8 mouse cellular contexts compared by ENCODE assay signal in the genomic region with DNA sequence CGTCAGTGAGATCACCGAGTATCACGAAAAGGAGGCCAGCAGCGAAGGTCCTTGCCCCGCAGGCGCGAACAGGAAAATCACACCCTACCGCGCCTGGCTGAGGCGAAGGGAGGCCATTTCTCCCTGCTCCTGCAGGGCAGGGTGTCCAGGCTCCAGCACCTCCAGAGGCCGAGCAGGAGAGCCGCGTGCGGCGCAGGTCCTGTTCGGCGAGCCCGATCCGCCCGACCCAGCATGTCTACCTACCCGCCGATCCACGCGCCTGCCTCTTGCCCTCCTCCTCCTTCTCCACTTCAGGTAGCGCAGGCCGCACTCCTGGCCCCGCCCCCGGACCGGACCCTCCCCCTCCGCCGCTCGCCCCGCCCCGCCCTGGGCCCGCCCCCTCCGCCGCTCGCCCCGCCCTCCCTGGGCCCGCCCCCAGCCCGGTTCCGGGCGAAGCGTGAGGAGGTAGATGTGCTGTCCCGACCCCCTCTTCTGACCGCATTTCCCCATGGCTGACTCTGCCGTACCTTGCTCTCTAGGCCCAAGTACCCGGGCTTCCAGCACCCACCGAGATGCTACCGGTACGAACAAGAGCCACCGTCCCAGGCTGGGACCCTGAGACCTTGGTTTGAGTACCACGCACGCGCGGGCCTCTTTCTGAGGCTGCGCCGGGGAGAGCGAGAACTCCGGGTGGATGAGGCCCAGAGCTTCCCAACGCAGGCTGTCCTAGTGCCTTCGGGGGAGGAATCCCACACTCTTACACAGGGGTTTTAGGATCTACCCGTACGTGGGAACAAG. TPM values are rescaled to one million over a fixed set of nuclear protein-coding genes. Genes with fewer than 3 reads are reported as not detected.
DNase-seq lines count a peak whose midpoint lies in the region; ATAC-seq lines count a peak whose summit lies in the region.

A gene (plus strand): TSS at position 73 of the 777 bp plus-strand sequence.
A gene (minus strand): TSS at position 588 of the 777 bp plus-strand sequence.

- WGBS in heart, embryonic 14.5 days = under 1% methylated on average over 64 of the region's 64 CpGs
- under 1% methylated on average over 52 of the region's 64 CpGs for WGBS in liver, embryonic 13.5 days (ENCODE audit: insufficient replicate concordance)
- WGBS in stomach, embryonic 16.5 days = under 1% methylated on average over 60 of the region's 64 CpGs

- H3K9me3 ChIP-seq in heart, embryonic 14.5 days (ENCODE audit: control insufficient read depth, low read length) = no peaks in the 10 kb centered on the region
- H3K9me3 ChIP-seq in liver, embryonic 13.5 days (replicated peaks) = no peaks in the 10 kb centered on the region
- H3K9me3 ChIP-seq in stomach, embryonic 16.5 days (replicated peaks; ENCODE audit: control insufficient read depth, low read length) = no peaks in the 10 kb centered on the region

- ATAC-seq in CD4-positive, CD25-positive, alpha-beta regulatory T cell, adult 4 months = peak; percentile 89
- peak; percentile 93 for ATAC-seq in heart, embryonic 14.5 days (ENCODE audit: insufficient number of reproducible peaks, insufficient read depth, low FRiP score, low read depth)
- ATAC-seq in liver, embryonic 13.5 days (ENCODE audit: low read depth) = peak; percentile 95
- ATAC-seq in stomach, embryonic 16.5 days (ENCODE audit: insufficient read depth, low FRiP score) = peak; percentile 96

- H3K36me3 ChIP-seq in heart, embryonic 14.5 days (ENCODE audit: control insufficient read depth, insufficient read depth, low read length) = peaks cover 25% of the 10 kb centered on the region
- H3K36me3 ChIP-seq in liver, embryonic 13.5 days = peaks cover 13% of the 10 kb centered on the region
- peaks cover 3% of the 10 kb centered on the region; the same call in 1 of the 2 replicates for H3K36me3 ChIP-seq in stomach, embryonic 16.5 days (ENCODE audit: control insufficient read depth, insufficient read depth, low read length)

- H3K4me3 ChIP-seq in heart, embryonic 14.5 days (ENCODE audit: control insufficient read depth in 1 of 2, insufficient read depth in 1 of 2, low read depth in 1 of 2, low read length in 2 of 2) = peak within 1 kb of the TSS; percentile 80 to 99
- H3K4me3 ChIP-seq in liver, embryonic 13.5 days (replicated peaks) = peak within 1 kb of the TSS; percentile 73
- H3K4me3 ChIP-seq in stomach, embryonic 16.5 days (replicated peaks; ENCODE audit: low read length) = peak within 1 kb of the TSS; percentile 70

- H3K4me2 ChIP-seq in heart, embryonic 14.5 days (ENCODE audit: low read length) = peak within 1 kb of the TSS; percentile 80
- H3K4me2 ChIP-seq in liver, embryonic 13.5 days = peak within 1 kb of the TSS; percentile 84
- H3K4me2 ChIP-seq in stomach, embryonic 16.5 days (ENCODE audit: low read depth, low read length) = peak within 1 kb of the TSS; percentile 88

- DNase-seq in c-Kit-negative CD71-positive TER-119-positive erythroid progenitor cells, embryonic 14.5 days (ENCODE audit: low read depth, low spot score) = peak; percentile 52
- peak; percentile 48 for DNase-seq in fibroblast of lung, adult 2 months (ENCODE audit: low read depth)
- DNase-seq in kidney, postnatal 14 days = peak; percentile 92
- peak; percentile 79 for DNase-seq in liver, embryonic 13.5 days
- peak; percentile 92 for DNase-seq in neural tube, embryonic 10.5 days (ENCODE audit: extremely low spot score, low spot score)

- H3K9ac ChIP-seq in heart, embryonic 14.5 days (ENCODE audit: low read length) = peak within 1 kb of the TSS; percentile 89
- peak within 1 kb of the TSS; percentile 81 for H3K9ac ChIP-seq in liver, embryonic 13.5 days
- H3K9ac ChIP-seq in stomach, embryonic 16.5 days (ENCODE audit: low read length) = peak within 1 kb of the TSS; percentile 90

- H3K4me1 ChIP-seq in heart, embryonic 14.5 days (ENCODE audit: control insufficient read depth in 2 of 2, insufficient read depth in 2 of 2, low read length in 2 of 2) = no peaks in the 10 kb centered on the region
- H3K4me1 ChIP-seq in liver, embryonic 13.5 days (replicated peaks) = peaks cover 16% of the 10 kb centered on the region
- H3K4me1 ChIP-seq in stomach, embryonic 16.5 days (ENCODE audit: control insufficient read depth, insufficient read depth, low read length) = 0 out of 2 replicates have a peak, but pooled peaks cover 3% of the 10 kb centered on the region

- H3K27ac ChIP-seq in heart, embryonic 14.5 days (replicated peaks in 1 of 2; ENCODE audit: control insufficient read depth in 1 of 2, insufficient read depth in 1 of 2, low read depth in 2 of 2, low read length in 2 of 2) = peak within 1 kb of the TSS; percentile 77 to 91
- peak within 1 kb of the TSS; percentile 76 for H3K27ac ChIP-seq in liver, embryonic 13.5 days
- peak within 1 kb of the TSS; percentile 91 for H3K27ac ChIP-seq in stomach, embryonic 16.5 days (ENCODE audit: low read length)

- H3K27me3 ChIP-seq in heart, embryonic 14.5 days (ENCODE audit: control insufficient read depth, insufficient read depth, low read length) = no peaks in the 10 kb centered on the region
- no peaks in the 10 kb centered on the region for H3K27me3 ChIP-seq in liver, embryonic 13.5 days
- no peaks in the 10 kb centered on the region for H3K27me3 ChIP-seq in stomach, embryonic 16.5 days (ENCODE audit: control insufficient read depth, insufficient read depth, low read length)

RNA-seq across cellular contexts. Expression of the first gene that starts in this region (rescaled TPM):
- polyA plus RNA-seq in CD4-positive, CD25-positive, alpha-beta regulatory T cell, adult 4 months (2017; shearing (Covaris generic)) = 10 to 100 TPM; 37.7 to 52.2 TPM
- 14.8 and 15.5 TPM in 2 replicates for polyA plus RNA-seq in heart, embryonic 14.5 days (2014; fragmentation: Nextera tagmentation; extraction: Ambion mirVana)
- 5.7 and 8.1 TPM in 2 replicates for polyA plus RNA-seq in liver, embryonic 13.5 days (2015; fragmentation: Nextera tagmentation; extraction: Ambion mirVana)
- polyA plus RNA-seq in stomach, embryonic 16.5 days (2015; fragmentation: Nextera tagmentation; extraction: Ambion mirVana) = 16.3 and 19.4 TPM in 2 replicates

RNA-seq across cellular contexts. Expression of the second gene that starts in this region (rescaled TPM):
- polyA plus RNA-seq in CD4-positive, CD25-positive, alpha-beta regulatory T cell, adult 4 months (2017; shearing (Covaris generic)) = 10 to 100 TPM; 28.2 to 36.6 TPM
- polyA plus RNA-seq in heart, embryonic 14.5 days (2014; fragmentation: Nextera tagmentation; extraction: Ambion mirVana) = 20.4 and 22.3 TPM in 2 replicates
- polyA plus RNA-seq in liver, embryonic 13.5 days (2015; fragmentation: Nextera tagmentation; extraction: Ambion mirVana) = 9.5 and 11.3 TPM in 2 replicates
- polyA plus RNA-seq in stomach, embryonic 16.5 days (2015; fragmentation: Nextera tagmentation; extraction: Ambion mirVana) = 20.9 and 25.8 TPM in 2 replicates

Comparison
In these comparisons a context has a peak if more than half of its experiments do, and no peak if none do; other contexts are left out.
1. Peak in every context shown above with its lines: DNase-seq, ATAC-seq, H3K4me3 ChIP-seq and H3K27ac ChIP-seq.